Mouse (Mus musculus): ENCODE data around the gene Nrip2.
"Not testable (repeated sequence)": the region's sequence is repeated elsewhere in the genome, so short reads cannot be mapped to it uniquely, and the experiment has no call there.

Nrip2 gene

DNA sequence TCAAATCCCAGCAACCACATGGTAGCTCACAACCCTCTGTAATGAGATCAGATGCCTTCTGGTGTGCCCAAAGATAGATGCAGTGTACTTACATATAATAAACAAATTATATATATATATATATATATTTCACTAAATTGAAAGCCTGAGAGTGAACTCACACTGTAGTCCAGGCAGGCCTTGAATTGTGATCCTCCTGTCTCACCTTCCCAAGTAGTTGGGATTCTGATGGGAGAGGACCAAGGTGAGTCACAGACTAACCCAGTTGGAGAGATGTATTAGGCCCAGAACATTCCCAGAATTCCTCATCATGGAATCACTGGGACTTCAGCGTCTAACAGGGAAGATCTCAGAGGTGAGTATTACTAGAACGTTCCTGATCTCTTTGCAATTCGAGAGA is at the start of gene Nrip2:
Gene Nrip2 (plus strand): TSS at position 301 of the 400 bp plus-strand sequence.
- DNase-seq, result no peak

DNA sequence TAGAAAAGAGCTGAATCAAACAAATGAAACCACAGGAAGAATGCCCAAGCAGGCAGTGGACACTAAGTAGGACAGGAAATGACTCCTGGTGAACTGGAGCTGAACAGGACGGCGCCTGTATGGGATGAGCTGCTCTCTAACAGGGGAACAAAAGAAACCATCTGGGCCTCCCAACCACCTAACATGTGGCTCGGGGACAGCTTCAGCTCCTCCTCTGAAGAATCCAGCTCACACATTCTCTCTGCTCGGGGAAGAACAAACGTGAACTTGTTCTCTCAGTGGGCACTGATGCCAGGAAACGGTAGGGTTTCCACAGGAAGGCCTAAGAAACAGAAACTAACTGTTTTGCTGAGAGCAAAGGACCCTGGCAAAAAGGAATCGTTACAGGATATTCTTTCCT is 49.4 kb upstream of the Nrip2 start:
- no peak for DNase-seq

DNA sequence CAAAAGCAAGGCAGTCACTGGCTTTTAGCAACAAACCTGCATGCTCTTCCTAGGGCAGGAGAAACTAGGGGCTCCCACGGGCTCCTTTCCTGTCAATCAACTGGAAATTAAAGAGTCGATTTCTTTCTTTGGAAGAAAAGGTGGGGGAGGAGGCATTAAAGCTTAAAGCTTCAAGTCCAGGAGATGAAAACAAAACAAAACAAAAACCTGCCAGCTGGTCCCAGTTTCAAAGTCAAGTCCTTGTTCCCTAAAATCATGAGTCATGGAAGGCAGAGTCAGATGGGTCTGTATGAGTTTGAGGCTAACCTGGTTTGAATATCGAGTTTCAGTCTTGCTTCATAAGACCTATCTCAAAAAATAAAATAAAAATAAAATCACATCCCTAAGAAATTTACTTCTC is 45.0 kb upstream of the Nrip2 start:
- no peak for DNase-seq

DNA sequence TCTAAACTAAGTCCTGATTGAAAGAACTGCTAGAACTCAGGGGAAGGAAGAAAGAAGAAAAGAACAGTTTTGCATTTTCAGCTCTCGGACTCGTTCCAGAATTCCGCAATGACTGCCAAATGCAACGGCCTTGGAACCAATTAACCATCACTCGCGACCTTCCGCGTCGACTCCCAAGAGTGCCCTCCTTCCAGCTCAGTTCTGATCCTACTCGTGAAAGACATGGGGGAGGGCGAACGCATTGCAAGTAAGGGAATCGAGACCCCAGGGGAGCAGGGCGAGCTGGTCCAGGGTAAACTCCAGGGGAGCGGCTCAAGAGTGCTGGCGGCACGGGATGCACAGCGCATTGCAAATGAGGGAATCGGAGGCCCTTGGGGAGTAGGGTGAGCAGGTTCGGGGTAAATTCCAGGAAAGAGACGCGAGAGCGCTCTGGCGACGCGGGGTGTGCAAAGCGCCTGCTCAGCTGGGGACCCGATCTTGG is 43.9 kb upstream of the Nrip2 start:
- peak in 1 of 2 experiments; percentile 54 for DNase-seq

DNA sequence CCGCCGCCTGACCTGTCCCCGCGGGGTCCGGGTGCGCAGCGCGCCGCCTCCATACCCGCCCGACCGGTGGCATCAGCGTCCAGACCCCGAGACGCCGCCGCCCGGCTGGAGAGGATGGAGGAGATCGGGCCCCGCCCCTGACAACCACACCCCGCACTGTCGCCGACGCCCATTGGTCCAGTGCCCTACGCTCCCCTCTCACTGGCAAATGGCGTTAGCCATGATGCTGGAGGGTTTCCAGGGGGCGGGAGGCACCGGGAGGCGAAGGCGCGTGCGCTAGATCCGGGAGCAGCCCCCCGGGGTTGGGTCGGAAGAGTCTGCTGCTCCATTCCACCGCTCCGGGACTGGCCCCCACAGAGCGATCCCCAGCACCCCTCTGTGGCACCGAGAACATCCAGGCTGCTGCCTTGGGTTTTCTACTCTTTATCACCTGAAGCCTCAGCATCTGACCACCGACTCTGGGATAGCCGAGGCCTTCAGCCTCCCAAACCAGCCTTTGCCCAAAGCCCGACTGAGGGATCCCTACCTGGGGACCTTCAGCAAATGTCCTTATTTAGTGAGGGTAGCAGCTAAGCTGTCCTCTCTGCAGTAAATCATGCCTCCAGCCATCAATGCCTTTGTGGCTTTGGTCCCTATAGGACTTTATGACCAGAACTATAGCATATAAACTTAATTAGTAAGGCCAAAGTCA is 43.2 kb upstream of the Nrip2 start, which contains the start of gene Tulp3:
Gene Tulp3 (minus strand): TSS at position 126 of the 691 bp plus-strand sequence.
- peak; percentile 98 for DNase-seq

DNA sequence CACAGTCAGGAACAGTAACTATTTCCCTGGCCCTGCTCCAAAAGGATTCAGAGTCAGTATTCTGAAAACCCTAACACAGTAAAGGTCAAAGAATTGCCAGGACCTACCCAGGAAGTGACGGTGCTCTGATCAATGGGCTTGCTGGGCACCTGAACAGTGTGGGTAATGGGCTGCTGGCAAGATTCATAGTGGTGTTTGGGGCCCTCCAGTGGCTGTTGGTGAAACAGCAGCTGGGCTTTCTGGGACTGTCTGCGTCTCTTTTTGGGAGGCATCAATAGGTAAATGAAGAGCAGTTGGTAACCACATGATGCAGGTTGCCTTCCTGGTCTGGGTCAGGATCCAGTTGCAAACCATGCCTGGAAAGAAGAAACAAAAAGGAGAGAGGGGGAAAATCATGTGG is 40.1 kb upstream of the Nrip2 start:
- peak; percentile 81 to 82 for DNase-seq

DNA sequence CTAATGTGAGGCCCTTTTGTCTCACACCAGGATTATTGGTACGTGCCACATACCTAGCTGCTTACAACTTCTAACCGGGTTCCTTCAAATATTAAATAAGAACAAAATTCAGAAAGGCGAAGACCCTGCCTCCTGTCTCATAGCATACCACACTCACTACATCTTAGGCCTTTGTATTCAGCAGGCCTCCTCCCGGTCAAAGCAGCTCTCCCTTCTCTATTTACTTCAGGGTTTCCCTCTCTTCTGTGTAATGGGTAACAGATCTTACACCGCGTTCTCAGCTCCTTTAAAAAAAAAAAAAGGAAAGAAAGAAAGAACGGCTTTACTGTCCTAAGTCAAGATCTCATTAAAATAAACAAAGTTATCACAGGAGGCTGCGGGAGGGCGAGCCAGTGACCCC is 37.2 kb upstream of the Nrip2 start:
- DNase-seq, result no peak

DNA sequence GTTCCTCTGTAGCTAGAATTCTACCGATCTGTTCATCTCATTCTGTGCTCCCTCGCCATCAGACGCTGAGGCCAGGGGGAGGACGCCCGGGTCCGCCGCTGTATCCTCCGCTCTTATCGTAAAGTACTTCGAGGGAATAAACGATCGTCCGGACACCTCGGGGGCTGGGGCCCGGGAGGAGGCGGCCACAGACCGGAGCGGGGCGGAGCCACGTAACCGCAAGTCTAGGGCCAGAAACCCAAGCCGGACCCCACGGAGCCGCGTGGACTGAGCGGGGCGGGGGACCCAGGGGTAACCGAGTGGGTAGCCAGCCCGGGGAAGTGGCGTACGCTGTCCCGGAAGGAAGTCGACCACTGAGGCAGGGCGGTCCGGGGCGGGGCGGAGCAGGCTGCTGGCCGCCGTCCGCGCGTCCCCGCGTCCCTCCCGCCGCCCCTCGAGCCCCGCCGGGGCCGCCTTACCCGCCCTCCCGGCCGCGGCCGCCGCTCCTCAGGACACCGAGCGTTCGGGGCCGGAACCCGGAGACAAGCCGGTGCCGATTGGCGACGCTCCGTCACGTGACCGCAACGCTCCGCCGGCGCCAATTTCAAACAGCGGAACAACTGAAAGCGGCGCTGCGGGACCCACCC is 36.6 kb upstream of the Nrip2 start, which contains the start of the genes Rhno1 and Foxm1:
Gene Rhno1 (minus strand): TSS at position 531 of the 626 bp plus-strand sequence.
Gene Foxm1 (plus strand): TSS at position 587 of the 626 bp plus-strand sequence.
- DNase-seq, result peak; percentile 90 to 94

DNA sequence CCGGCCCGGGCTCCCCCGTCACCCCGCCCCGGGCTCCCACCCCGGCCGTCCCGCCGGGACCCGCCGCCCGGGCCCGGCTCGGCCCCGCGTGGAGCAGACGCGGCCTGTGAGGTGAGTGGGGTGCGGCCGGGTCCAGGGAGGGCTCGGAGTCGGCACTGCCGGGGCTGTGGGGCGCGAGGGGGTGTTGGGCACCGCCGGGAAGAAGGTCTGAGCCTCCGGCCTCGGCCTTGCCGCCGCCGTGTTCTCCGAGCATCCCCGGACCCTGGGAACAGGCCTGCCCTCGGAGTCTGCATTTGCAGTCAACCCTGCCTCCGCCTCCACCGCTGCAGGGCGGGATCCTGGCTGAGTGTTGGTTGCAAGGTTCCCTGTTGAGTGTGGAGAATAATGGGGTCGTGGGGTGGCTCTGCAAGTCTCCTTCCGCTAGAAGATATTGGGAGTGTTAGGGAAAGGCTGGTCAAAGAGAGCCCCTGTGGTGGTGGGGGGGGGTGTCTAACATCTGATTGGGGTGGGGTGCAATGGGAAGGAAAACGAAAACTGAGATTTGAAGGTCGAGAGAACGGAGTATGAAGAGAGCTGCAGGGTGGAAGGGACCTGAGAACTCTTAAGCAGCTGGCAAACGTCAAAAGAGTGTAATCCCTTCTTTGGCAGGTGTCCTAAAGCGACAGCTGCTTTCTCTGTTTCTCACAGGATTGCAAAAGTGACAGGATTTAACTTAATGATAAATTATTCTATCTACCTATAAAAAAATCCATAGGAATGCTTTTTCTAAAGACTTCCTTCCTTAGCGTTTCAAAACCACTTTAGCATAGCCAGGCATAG is 35.9 kb upstream of the Nrip2 start:
- DNase-seq, result peak in 1 of 2 experiments; percentile 42

DNA sequence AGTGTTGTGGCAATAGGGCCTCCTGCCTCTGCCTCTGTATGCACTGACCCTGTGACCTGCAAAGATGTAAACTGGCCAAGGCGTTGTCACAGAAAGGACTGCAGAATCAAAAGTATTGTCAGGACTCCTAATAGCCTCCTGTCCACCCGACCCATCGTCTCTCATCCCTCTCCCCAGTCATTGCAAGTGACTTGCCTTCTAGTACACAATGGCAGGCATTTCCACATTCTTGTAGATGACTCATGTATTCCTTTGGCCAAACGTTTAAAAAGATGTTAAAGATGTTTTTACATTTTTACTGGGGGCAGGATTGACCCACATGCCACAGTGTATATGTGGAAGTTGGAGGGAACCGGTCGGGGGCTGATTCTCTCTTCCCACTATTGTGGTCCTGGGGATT is 34.4 kb upstream of the Nrip2 start:
- no peak for DNase-seq

DNA sequence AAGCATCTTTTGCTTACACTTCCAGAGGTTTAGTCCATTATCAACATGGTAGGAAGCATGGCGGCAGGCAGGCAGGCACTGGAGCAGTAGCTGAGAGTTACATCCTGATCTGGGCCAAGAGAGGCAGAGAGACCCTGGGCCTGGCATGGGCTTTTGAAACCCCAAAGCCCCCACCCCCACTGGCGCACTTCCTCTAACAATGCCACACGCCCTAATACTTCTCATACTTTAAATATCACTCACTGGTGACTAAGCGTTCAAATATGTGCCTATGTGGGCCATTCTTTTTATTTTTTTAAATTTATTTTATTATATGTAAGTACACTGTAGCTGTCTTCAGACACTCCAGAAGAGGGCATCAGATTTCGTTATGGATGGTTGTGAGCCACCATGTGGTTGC is 32.6 kb upstream of the Nrip2 start:
- DNase-seq, result no peak

DNA sequence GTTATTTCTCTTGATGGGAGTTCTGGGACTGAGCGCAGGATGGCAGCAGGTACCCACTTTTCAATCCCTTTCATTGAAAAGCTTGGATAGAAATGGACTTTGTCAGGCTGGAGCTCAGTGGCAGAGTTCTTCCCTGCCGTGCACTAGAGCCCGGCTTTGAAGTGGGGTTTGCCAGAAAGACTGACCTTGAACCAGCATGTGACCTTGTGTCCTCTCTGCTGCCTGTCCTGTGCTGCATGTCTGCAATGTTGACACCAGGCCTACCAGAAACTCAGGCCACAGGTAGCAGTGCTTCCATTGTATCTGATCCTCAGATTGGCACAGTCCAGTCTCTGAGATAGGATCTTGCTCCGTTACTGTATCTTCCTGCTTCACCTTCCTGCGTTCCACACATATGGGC is 29.1 kb upstream of the Nrip2 start:
- no peak for DNase-seq

DNA sequence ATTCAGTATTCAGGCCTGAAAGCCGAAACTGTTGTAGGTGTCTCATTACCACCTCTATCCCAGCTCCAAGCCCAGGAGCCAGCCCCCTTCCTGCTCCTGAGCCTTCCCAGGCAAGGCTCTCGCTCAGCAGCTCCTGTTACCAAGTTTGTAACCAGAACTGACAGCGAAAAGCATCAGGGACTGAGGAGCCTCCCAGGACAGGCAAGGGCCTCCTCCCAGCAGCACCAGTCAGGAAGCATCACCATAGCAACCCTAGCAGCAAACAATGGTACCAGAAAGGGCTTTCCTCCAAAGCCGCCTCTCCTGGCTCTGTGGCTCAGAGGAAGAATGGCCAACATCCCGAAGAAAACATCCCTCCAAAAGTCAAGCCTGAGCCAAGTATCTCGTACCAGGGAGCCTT is 23.9 kb upstream of the Nrip2 start, which contains the start of the genes Tex52 and Gm44596:
Gene Tex52 (plus strand): TSS at position 265 of the 400 bp plus-strand sequence.
Gene Gm44596 (plus strand): TSS at position 312 of the 400 bp plus-strand sequence.
- DNase-seq, result peak in 1 of 2 experiments; percentile 24

DNA sequence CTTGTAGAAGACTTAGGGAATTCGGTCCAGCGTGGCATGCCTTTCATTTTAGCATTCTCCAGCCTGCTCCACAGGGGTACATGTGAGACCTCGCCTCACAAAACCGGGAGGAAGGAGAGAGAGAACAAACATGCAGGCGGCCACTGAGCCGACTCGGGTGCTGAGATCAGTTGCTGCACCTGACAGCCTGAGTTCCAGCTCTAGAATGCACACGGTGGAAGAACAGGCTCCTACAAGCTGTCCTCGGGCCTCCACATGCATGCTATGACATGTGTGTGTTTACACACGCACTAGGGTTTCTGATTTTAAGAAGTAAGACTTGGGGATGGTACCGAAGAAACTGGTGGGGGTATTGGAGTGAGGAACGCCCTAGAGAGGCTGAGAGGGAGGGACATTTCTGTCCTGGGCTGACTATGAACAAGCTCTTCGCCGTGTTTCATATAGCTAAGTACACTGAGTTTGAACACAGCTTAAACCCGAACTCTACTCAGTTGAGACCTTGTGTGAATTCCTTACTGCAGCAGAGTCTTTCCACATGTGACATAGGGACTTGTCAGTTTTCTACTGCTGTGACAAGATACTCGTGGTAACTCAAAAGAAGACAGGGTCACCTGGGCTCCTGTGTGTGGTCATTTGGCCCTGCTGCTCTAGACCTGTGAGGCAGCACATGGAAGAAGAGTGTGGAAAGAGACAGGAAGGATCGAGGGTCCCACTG is 22.6 kb upstream of the Nrip2 start:
- DNase-seq, result no peak

DNA sequence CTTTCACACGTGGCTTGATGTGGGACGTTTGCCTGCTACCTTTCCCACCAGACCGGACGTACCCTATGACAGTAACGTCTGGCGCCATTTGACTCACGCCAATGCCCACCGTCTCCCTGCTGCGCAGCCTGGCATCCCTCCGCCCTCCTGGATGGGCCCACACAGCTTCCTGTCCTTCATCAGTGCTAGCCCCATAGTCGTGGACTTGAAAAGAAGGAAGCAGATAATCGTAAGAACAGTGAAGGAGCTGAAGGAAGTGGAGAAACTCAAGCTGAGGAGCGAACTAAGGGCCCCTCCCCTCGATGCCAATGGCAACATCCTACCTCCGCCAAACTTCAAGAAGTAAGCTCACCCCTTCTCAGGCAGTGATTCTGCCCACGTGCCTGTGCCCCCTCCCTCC is 19.5 kb upstream of the Nrip2 start:
- no peak for DNase-seq

DNA sequence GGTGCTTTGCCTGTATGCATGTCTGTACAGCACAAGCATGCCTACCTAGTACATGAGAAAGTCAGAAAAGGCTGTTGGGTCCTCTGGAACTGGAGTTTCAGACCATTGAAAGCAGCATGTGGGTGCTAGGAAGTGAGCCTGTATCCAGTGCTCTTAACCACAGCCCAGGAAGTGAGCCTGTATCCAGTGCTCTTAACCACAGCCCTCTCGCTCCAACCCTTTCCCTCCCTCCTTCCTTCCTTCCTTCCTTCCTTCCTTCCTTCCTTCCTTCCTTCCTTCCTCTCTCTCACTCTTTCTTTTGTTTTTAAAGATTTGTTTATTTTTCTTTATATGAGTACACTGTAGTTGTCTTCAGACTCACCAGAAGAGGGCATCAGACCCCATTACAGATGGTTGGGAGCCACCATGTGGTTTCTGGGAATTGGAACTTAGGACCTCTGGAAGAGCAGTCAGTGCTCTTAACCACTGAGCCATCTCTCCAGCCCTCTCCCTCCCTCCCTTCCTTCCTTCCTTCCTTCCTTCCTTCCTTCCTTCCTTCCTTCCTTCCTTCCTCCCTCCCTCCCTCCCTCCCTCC is 18.4 kb upstream of the Nrip2 start:
- not testable (repeated sequence) for DNase-seq

DNA sequence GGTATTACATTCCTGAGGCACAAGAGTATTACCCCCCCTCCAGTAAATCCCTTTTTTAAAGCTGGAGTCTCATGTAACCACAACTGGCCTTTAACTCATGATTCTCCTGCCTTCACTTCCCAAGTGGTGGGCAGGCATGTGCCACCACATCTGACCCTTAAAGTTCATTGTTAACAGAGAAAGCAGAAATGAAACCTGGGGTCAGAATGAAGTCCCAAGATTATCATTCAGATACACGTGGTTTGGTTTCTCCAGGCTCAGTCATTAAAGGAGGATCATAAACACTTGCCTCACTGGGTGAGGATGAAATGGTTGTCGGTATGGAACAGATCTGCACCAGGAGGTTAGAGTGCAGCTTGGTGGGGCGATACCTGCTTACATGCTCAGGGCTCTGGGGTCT is 17.8 kb upstream of the Nrip2 start:
- no peak for DNase-seq

DNA sequence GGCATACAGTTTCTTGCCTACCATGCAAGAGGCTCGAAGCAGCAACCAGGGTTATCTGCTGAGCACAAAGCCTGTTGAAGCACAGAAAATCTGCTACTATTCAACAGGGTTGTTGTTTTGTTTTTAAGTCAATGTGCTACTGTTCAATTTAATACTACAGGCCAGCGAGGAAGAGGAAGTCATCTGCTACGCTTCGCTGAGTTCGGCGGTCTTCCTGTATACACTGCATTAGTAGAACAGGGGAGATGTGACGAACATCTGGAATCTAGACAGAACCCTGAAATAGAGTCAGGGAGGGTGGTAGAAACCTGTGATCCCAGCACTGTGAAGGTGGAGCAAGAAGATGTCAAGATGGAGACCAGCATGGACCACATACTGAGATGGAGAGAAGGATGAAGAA is 15.3 kb upstream of the Nrip2 start:
- no peak for DNase-seq

DNA sequence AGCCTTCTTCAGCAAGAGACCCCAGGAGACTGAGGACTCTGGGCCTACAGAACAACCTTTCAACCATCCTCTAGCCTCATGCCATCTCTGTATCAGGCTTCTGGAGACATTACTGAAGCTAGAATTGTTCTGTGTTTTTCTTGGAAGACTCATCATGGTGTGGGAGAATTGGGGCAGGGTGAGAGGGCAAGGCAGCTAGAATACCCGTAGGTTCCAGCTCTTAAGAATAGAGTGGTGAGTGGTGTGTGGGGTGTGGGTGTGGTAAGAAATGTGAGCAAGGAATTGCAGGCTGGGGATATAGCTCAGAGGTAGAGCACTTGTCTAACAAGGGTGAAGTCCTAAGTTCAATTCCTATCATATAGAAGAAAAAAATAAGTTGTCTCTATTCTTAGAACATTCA is 14.1 kb upstream of the Nrip2 start:
- no peak for DNase-seq

DNA sequence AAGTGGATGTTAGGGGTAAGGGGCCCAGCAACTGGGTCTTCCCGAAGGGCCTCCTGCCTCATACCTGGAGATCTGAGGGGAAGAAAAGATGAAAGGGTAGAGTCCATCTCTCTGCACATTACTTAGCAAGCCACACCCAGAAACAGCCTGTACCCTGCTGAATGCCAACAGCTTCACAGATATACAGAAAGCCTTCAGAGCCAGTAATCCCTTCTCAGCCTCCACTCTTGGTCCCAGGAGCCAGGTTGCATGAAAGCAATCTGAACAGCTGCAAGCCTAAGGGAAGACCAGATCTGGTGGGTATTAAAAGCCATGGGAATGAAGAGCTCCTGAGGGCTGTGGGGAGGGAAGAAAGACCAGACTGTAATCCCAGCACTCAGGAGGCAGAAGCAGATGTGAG is 9.9 kb upstream of the Nrip2 start:
- no peak for DNase-seq

DNA sequence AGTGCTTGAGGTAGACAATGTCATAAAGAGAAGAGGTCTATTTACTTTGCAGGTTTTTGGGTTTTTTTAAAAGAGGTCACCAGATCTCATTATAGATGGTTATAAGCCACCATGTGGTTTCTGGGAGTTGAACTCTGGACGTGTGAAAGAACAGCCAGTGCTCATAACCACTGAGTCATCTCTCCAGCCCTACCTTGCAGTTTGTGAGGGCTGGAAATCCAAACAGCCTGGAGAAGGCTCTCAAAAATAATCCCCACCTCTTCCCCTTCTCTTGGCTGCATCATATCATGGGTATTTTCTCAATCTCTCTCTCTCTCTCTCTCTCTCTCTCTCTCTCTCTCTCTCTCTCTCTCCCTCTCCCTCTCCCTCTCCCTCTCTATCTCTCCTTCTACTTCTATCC is 8.4 kb upstream of the Nrip2 start:
- DNase-seq, result no peak
